Mouse (Mus musculus): ENCODE data around the gene Anxa10. TPM values are rescaled to one million over a fixed set of nuclear protein-coding genes. Genes with fewer than 3 reads are reported as not detected.
A peak's percentile ranks its signal among the peaks of the same experiment; 100 is the strongest.

Anxa10 gene
- polyA plus RNA-seq, 1 experiment from 2014 or later: 562 TPM

GRCm38 (mm10) chr8:62060357-62060756, 62.6 kb downstream of the Anxa10 start:
- no peaks in the 10 kb centered on the region for H3K36me3 ChIP-seq (ENCODE audit: control insufficient read depth, insufficient read depth, low read length)
- H3K4me1 ChIP-seq (replicated peaks; ENCODE audit: control insufficient read depth, insufficient read depth): no peaks in the 10 kb centered on the region
- no peak overlapping the region for H3K4me3 ChIP-seq (ENCODE audit: low read depth, low read length)
- no peaks in the 10 kb centered on the region for H3K9me3 ChIP-seq (ENCODE audit: control insufficient read depth, low read length)
- no peak overlapping the region for H3K4me2 ChIP-seq (replicated peaks; ENCODE audit: low read depth)
- no peak overlapping the region for H3K27ac ChIP-seq (replicated peaks)
- DNase-seq (ENCODE audit: low spot score) (no peak), ATAC-seq (ENCODE audit: low FRiP score, low TSS enrichment) (no peak)
- no peaks in the 10 kb centered on the region for H3K27me3 ChIP-seq (ENCODE audit: control insufficient read depth, insufficient read depth, low read length)
- no peak overlapping the region for H3K9ac ChIP-seq (ENCODE audit: low read length)
- TF ChIP-seq EP300 (optimal IDR thresholded peaks at IDR 0.05) (no peak), CTCF (IDR thresholded peaks at IDR 0.05; ENCODE audit: low read depth) (peak; percentile 62)

- H3K36me3 ChIP-seq (ENCODE audit: control insufficient read depth, insufficient read depth, low read length): no peaks in the 10 kb centered on the region
- DNase-seq (ENCODE audit: low spot score): no peak
Measured at GRCm38 (mm10) chr8:62046809-62047208, 76.1 kb downstream of the Anxa10 start.

GRCm38 (mm10) chr8:62034351-62034750, 88.6 kb downstream of the Anxa10 start:
- no peak for ATAC-seq (ENCODE audit: low FRiP score, low TSS enrichment)
- Histone ChIP-seq H3K4me3 (ENCODE audit: low read depth, low read length) (no peak overlapping the region), H3K4me2 (replicated peaks; ENCODE audit: low read depth) (no peak overlapping the region), H3K36me3 (ENCODE audit: control insufficient read depth, insufficient read depth, low read length) (no peaks in the 10 kb centered on the region), H3K9ac (ENCODE audit: low read length) (no peak overlapping the region), H3K4me1 (replicated peaks; ENCODE audit: control insufficient read depth, insufficient read depth) (no peaks in the 10 kb centered on the region), H3K27me3 (ENCODE audit: control insufficient read depth, insufficient read depth, low read length) (no peaks in the 10 kb centered on the region), H3K27ac (replicated peaks) (no peak overlapping the region), H3K9me3 (ENCODE audit: control insufficient read depth, low read length) (no peaks in the 10 kb centered on the region)
- no peak for TF ChIP-seq EP300 (optimal IDR thresholded peaks at IDR 0.05)
- TF ChIP-seq CTCF (IDR thresholded peaks at IDR 0.05; ENCODE audit: low read depth): peak; percentile 55
- DNase-seq (ENCODE audit: low spot score): no peak
- WGBS: 59% methylated on average over 3 of the region's 3 CpGs

More at GRCm38 (mm10) chr8:62046809-62047208, 76.1 kb downstream of the Anxa10 start:
- Histone ChIP-seq H3K27me3 (ENCODE audit: control insufficient read depth, insufficient read depth, low read length) (no peaks in the 10 kb centered on the region), H3K27ac (replicated peaks) (no peak overlapping the region), H3K9ac (ENCODE audit: low read length) (no peak overlapping the region), H3K4me3 (ENCODE audit: low read depth, low read length) (no peak overlapping the region), H3K9me3 (ENCODE audit: control insufficient read depth, low read length) (no peaks in the 10 kb centered on the region), H3K4me1 (replicated peaks; ENCODE audit: control insufficient read depth, insufficient read depth) (no peaks in the 10 kb centered on the region), H3K4me2 (replicated peaks; ENCODE audit: low read depth) (no peak overlapping the region)
- TF ChIP-seq CTCF (IDR thresholded peaks at IDR 0.05; ENCODE audit: low read depth) (peak; percentile 55), EP300 (optimal IDR thresholded peaks at IDR 0.05) (no peak)
- WGBS: 29% methylated on average over 2 of the region's 2 CpGs
- 0 out of 2 replicates have a peak, but pooled peaks have one; percentile 42 for ATAC-seq (ENCODE audit: low FRiP score, low TSS enrichment)

- TF ChIP-seq EP300 (optimal IDR thresholded peaks at IDR 0.05): no peak
- no peak for TF ChIP-seq CTCF (IDR thresholded peaks at IDR 0.05; ENCODE audit: low read depth)
- no peaks in the 10 kb centered on the region for H3K4me1 ChIP-seq (replicated peaks; ENCODE audit: control insufficient read depth, insufficient read depth)
- no peak overlapping the region for H3K27ac ChIP-seq (replicated peaks)
- H3K9ac ChIP-seq (ENCODE audit: low read length): no peak overlapping the region
- no peak overlapping the region for H3K4me2 ChIP-seq (replicated peaks; ENCODE audit: low read depth)
- no peaks in the 10 kb centered on the region for H3K36me3 ChIP-seq (ENCODE audit: control insufficient read depth, insufficient read depth, low read length)
- H3K27me3 ChIP-seq (ENCODE audit: control insufficient read depth, insufficient read depth, low read length): no peaks in the 10 kb centered on the region
- ATAC-seq (ENCODE audit: low FRiP score, low TSS enrichment): no peak
- H3K9me3 ChIP-seq (ENCODE audit: control insufficient read depth, low read length): no peaks in the 10 kb centered on the region
- DNase-seq (ENCODE audit: low spot score): no peak
- 85% methylated on average over 4 of the region's 4 CpGs for WGBS
- H3K4me3 ChIP-seq (ENCODE audit: low read depth, low read length): no peak overlapping the region
Measured at GRCm38 (mm10) chr8:62014582-62014981, 108.4 kb downstream of the Anxa10 start.

GRCm38 (mm10) chr8:62014166-62014565, 108.8 kb downstream of the Anxa10 start:
- Histone ChIP-seq H3K27ac (replicated peaks) (no peak overlapping the region), H3K27me3 (ENCODE audit: control insufficient read depth, insufficient read depth, low read length) (no peaks in the 10 kb centered on the region), H3K4me1 (replicated peaks; ENCODE audit: control insufficient read depth, insufficient read depth) (no peaks in the 10 kb centered on the region), H3K36me3 (ENCODE audit: control insufficient read depth, insufficient read depth, low read length) (no peaks in the 10 kb centered on the region), H3K9ac (ENCODE audit: low read length) (no peak overlapping the region), H3K4me2 (replicated peaks; ENCODE audit: low read depth) (no peak overlapping the region), H3K9me3 (ENCODE audit: control insufficient read depth, low read length) (no peaks in the 10 kb centered on the region), H3K4me3 (ENCODE audit: low read depth, low read length) (no peak overlapping the region)
- TF ChIP-seq EP300 (optimal IDR thresholded peaks at IDR 0.05) (no peak), CTCF (IDR thresholded peaks at IDR 0.05; ENCODE audit: low read depth) (no peak)
- no peak for ATAC-seq (ENCODE audit: low FRiP score, low TSS enrichment)
- no peak for DNase-seq (ENCODE audit: low spot score)
- 92% methylated on average over 4 of the region's 4 CpGs for WGBS

Other genes with a start within 250 kb of the Anxa10 start
- 69.9 and 71.0 TPM in 2 replicates for gene Palld, start 220.5 kb downstream of the Anxa10 start, polyA plus RNA-seq (2015; fragmentation: Nextera tagmentation; extraction: Ambion mirVana)
- gene Ddx60, start 195.1 kb downstream of the Anxa10 start, polyA plus RNA-seq (2015; fragmentation: Nextera tagmentation; extraction: Ambion mirVana): 5.2 and 6.8 TPM in 2 replicates

Measured in stomach, postnatal 0 days (tissue).